21 mouse cellular contexts compared by ENCODE assay signal in the genomic region with DNA sequence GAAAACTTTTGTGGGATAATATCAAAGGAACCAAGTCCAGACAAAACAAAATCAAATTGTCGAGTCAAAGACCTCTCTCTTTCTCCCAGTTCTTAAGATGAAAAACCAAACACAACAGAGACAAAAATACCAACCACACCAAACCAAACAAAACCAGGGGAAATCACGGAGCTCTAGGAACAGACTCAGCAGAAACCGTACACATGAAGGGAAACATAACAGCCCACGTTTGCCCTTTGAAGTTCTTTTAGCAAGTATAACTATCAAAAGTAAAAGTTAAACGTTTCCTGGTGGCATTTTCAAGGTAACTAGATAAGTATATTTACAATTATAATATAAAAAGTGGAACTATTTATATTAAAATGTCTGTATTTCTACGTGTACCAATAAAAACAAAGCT. TPM values are rescaled to one million over a fixed set of nuclear protein-coding genes. Genes with fewer than 3 reads are reported as not detected.
"Had no signal": no experiment of that assay in that cellular context is flagged by ENCODE, and none has a peak within 500 bp of the region (broad histone marks: within the 10 kb centered on the region; RNA-seq: fewer than 3 reads in every experiment).

No protein-coding gene starts in this region.

- H3K4me2 ChIP-seq: kidney, embryonic 15.5 days; liver, embryonic 13.5 days; midbrain, embryonic 11.5 days; neural tube, embryonic 12.5 days; neural tube, embryonic 15.5 days; stomach, embryonic 15.5 days had no signal

- H3K27ac ChIP-seq: kidney, embryonic 15.5 days; layer of hippocampus, adult 2 months; liver, embryonic 13.5 days; neural tube, embryonic 12.5 days; neural tube, embryonic 15.5 days; stomach, embryonic 15.5 days had no signal

- H3K4me1 ChIP-seq: liver, embryonic 13.5 days; neural tube, embryonic 12.5 days; neural tube, embryonic 15.5 days; stomach, embryonic 15.5 days had no signal

- H3K27me3 ChIP-seq: kidney, embryonic 15.5 days; liver, embryonic 13.5 days; neural tube, embryonic 12.5 days; neural tube, embryonic 15.5 days; stomach, embryonic 15.5 days had no signal

- H3K9ac ChIP-seq: kidney, embryonic 15.5 days; liver, embryonic 13.5 days; neural tube, embryonic 12.5 days; neural tube, embryonic 15.5 days; stomach, embryonic 15.5 days had no signal

- H3K9me3 ChIP-seq: kidney, embryonic 15.5 days; liver, embryonic 13.5 days; neural tube, embryonic 12.5 days; neural tube, embryonic 15.5 days; stomach, embryonic 15.5 days had no signal

- H3K36me3 ChIP-seq: kidney, embryonic 15.5 days; liver, embryonic 13.5 days; neural tube, embryonic 12.5 days; neural tube, embryonic 15.5 days; stomach, embryonic 15.5 days had no signal

- DNase-seq: kidney, adult 8-10 months; kidney, postnatal 14 days; layer of hippocampus, adult 9-11 months; liver, embryonic 13.5 days; lung, adult 2 months; lung, postnatal 14 days; lung, postnatal 4 days; midbrain, embryonic 14.5 days; right cerebral cortex, adult 18-20 months; right cerebral cortex, postnatal 25 days; spleen, adult 18-20 months; thymus, postnatal 4 days had no signal

- H3K4me3 ChIP-seq: kidney, embryonic 15.5 days; layer of hippocampus, adult 2 months; liver, embryonic 13.5 days; neural tube, embryonic 12.5 days; neural tube, embryonic 15.5 days; stomach, embryonic 15.5 days had no signal

RNA-seq across cellular contexts. Expression of a gene that starts 29.2 kb away (rescaled TPM):
- total RNA-seq: megakaryocyte progenitor cell, adult 5-6 weeks; megakaryocyte-erythroid progenitor cell, adult 5-6 weeks had no signal

RNA-seq across cellular contexts. Expression of a gene that starts 49.9 kb away (rescaled TPM):
- total RNA-seq: liver, adult 2 months; megakaryocyte-erythroid progenitor cell, adult 5-6 weeks had no signal
- polyA plus RNA-seq: liver, adult 2 months; midbrain, embryonic 11.5 days; midbrain, embryonic 14.5 days had no signal
